Mouse (Mus musculus): ENCODE measurements around the gene Ifnab. TPM values are rescaled to one million over a fixed set of nuclear protein-coding genes. Genes with fewer than 3 reads are reported as not detected.

Ifnab gene
- total RNA-seq (2021): not detected
- long read RNA-seq, experiment 1: 0 reads
- long read RNA-seq, experiment 2: 0 reads

DNA sequence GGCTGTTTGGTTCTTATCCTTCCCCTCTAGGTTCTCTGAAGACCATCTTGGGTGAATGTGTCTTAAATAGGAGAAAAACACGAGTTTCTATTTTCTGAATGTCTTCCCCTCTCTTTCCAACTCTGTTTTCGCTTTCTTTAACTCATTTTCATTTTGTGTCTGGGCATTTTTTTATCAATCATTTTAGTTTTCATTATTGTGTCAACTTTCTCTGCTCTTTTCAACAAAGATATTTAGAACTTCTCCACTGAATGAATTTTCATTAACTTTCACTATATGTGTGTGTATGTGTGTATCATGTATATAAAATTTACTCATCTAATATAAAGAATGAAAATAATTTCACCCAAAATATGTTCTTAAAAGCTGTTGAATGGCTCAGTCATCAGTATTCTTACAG lies at the start of gene Ifnab:
Gene Ifnab, minus strand, starts transcription at position 101 of the 400 bp plus-strand sequence.
- intact Hi-C loops (cut with DNase I; ENCODE audit: low total_unique reads): no loop called here
- no peak for DNase-seq

DNA sequence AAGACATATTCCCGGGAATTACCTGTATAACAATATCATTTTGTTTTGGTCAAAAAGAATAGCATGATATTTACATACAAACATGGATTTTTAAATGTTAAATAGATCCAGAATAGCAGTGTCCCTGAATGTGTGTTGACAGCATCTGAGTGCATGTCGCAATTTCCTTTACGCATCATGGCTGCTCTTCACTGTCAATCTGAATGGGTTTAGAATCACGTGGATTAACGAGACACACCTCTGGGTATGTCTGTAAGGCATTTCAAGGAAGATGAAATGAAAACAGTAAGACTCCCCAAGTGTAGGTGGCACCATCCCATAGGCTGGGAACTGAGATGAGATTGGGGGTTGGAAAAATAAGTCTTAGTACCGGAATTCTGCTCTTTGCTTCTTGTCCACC lies 47.9 kb upstream of the Ifnab start:
- intact Hi-C loops (cut with DNase I; ENCODE audit: low total_unique reads): no loop called here
- DNase-seq: no peak

DNA sequence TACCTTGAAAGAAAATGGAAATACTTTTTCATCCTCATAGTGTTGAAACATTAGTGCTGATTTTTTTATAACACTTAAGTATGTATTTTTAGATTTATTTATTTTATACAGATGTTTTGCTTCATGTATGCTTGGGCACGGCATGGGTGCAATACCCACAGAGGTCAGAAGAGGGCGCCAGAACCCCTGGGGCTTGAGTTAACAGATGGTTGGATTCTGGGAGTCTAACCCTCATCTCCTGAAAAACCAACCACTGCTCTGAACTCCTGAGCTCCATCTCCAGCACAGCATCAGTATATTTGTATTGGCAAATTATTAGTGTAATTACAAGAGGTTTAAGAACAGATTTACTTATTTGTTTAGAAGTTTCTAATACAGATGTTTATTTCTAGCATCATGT lies 47.3 kb upstream of the Ifnab start:
- intact Hi-C loops (cut with DNase I; ENCODE audit: low total_unique reads): no loop called here
- DNase-seq: peak; percentile 60

DNA sequence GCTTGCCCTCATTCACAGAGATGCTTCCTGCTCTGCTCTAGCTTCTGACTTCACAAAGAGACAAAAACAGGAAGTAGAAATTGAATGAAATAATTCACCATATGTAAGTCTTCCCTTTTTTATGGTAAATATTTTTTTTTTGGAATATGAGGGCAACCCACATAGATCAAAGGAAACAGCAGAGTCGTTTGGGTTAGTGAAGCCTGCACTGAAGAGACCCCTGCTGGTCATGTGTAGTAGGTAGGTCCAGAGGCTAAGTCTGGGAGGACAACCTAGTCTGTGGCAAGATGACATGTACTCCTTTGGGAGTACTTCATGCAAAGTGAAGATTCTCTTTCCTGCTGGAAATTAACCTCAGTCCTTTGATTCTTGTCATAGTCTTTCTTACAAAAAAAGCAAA lies 36.2 kb upstream of the Ifnab start:
- intact Hi-C loops (cut with DNase I; ENCODE audit: low total_unique reads): loop anchor here (2.0 kb wide), 1 partner anchor 33 kb away; no protein-coding TSS in a partner anchor
- no peak for DNase-seq

DNA sequence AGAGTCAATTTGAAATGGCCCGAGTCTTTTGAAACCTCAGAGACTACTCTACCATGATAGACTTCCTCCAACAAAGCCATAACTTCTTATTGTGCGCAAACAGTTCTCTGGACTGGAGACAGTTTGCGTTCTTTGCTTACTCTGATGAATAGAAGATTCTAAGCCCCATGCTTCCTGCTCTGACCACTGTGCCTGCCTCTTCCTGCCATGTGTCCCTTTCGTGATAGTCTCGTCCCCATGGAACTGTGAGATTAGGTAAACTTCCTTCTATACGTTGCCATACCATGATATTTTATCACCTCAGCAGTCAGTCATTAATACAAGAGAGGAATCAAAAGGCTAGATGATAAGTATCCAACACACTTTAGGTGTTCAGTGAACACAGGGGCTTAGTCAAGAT lies 35.6 kb upstream of the Ifnab start:
- DNase-seq: no peak
- intact Hi-C loops (cut with DNase I; ENCODE audit: low total_unique reads): loop anchor here (2.0 kb wide), 1 partner anchor 32 kb away; no protein-coding TSS in a partner anchor

DNA sequence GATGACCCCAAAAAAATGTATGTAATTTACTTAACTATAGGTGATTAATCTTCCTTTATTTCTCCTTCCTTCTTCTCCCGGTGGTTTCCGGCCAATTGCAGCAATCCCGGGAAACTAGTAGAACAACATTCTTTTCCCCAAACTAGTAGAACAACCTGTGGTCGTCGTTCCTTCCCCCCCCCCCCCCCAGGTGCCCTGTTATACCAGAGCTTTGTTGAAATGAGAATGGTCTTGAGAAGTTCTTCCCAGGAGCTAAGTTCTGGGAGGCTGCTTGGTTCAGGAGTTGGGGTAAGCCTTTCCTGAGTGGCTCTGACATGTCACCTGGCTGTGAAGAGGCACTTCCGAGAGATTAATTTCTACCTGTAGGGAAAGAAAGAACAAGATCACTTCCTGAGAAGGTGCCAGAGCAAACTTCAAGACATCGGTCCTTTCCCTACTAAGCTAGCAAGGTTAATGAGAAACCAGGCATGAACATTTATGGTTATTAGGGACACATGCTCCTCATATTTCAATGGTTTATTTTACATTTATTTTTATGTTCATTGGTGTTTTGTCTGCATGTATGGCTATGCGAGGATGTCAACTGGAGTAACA lies 32.4 kb upstream of the Ifnab start:
- DNase-seq: no peak
- intact Hi-C loops (cut with DNase I; ENCODE audit: low total_unique reads): no loop called here

DNA sequence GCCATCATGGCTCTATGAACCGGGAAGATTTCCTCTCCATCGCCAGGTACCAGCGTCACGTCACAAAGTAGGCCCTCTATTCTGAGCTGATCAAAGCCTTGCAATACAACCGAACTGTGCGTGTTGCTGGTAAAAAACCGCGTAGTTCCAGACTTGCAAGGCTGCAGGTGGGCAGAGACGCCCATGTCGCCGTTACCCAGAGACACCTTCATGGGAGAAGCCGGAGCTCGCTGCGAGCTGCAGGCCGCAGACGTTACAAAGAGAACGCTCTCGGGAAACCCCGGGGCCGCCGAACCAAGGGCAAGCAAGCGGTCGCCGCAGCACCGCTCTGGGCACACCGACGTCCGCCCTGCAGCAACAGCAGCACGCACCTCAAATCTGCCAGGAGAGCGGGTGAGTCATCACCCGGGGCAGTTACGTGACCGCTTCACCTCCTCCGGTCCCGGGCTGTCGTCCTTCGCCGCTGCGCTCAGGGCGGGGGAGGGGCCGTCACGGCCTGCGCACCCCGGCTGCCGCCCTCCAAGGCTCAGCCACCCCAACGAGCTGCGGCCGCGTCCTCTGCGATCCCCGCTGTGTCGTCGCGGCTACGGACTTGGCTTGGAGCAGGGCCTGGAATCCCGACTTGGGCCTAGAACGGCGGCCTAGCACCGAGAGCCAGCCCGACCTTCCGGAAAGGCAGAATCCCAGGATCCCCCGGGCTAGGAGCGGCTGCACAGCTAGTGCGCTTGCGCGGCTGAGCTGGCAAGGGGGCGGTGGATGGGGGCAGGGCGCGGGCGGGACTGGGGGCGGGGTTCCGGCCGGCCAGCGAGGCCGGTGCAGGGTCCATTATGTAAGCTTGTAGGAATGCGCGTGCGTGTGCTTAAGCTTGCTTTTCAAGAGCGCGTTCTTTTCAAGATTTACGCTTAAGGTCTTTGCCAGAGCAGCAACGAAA lies 30.9 kb upstream of the Ifnab start, which contains the start of the genes Gm26566 and Klhl9:
Gene Gm26566, plus strand, starts transcription at position 15 of the 931 bp plus-strand sequence.
Gene Klhl9, minus strand, starts transcription at position 675 of the 931 bp plus-strand sequence.
- intact Hi-C loops (cut with DNase I; ENCODE audit: low total_unique reads): no loop called here
- peak; percentile 95 for DNase-seq

DNA sequence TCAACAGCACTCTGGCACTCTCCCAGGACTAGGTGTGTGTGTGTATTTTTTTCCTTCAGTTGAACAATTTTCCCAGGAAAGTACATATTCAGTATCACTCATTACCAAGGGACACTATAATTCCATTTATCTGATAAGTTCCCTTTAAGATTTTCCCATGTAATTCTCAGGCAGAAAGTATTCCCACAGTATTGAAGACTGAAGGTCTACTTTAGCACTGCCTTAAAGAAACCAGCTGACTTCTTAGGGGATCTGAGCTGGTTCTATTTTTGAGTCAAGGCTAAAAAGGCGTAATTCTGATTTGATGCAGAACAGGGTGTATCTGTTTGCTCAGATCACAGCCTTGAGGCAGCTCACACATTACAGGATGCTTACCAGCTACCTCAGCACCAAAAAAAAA lies 27.6 kb upstream of the Ifnab start:
- DNase-seq: no peak
- intact Hi-C loops (cut with DNase I; ENCODE audit: low total_unique reads): no loop called here

DNA sequence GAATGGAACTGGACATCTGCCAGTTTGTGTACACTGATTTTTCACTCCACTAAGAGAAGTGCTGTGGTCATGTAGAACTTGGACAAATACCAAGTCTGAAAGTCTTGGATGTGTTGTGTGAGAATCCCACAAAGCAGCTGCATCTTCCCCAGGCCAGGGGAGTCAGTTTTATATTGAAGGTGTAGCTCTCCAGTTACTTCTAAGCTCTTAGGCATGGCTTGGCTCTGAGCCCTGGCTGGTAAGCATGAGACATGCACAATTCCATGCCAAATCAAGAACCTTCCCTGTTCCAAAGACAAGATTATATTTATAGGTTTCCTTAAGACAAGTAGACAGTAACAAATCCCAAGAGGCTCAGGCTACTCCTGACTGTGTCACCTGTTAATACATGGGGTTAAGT lies 23.9 kb upstream of the Ifnab start:
- peak; percentile 61 for DNase-seq
- intact Hi-C loops (cut with DNase I; ENCODE audit: low total_unique reads): no loop called here

DNA sequence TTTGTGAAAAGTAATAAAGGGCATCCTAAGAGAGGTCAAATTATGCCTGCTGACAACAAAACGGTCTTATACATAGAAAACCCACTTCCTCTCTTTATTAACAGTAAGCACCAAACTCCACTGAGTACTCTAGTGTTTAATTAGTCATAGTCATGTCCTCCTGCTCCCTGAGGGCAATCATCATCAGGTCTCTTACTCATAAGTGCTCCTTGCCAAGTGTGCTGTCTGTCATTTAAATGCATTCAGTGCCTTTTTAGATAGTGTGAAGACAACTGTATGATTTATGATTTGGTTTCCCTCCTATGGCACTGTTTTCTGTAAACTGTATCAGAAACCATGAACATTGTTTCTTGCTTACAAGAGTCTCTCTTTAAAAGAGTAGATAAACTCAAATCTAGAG lies 23.1 kb upstream of the Ifnab start:
- intact Hi-C loops (cut with DNase I; ENCODE audit: low total_unique reads): no loop called here

DNA sequence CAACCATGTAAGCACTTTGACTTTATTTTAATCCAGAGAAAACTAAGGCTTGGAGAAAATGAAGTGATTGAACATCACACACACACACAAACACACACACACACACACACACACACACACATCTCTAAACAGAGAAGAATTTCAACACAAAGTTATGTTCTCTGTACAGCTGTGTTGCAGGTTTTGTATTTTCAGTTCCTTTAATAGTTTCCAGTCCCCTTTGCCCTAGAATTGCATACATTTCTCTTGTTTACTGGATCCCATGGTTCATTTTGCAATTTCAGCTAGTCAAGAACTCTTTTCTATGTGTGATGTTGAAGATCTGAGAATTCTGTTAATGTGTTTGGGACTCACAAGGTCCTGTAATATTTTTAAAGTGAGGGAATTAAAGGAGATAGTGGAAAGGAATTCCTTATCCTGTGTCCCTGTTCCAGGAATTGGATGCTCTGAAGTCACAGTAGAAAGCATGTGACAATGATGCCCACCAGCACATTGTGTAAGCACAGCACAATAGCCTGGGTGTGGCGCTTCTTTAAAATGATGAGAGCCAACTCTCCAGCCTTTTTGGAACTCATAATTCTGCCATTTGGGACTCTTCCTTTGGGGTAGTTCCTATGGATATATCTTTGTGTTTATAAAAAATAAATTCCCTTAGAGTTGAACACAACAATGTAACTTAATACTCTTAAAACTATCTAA lies 16.1 kb upstream of the Ifnab start:
- DNase-seq: no peak
- intact Hi-C loops (cut with DNase I; ENCODE audit: low total_unique reads): no loop called here

More for the DNA sequence above, 23.1 kb upstream of the Ifnab start:
- DNase-seq: no peak

DNA sequence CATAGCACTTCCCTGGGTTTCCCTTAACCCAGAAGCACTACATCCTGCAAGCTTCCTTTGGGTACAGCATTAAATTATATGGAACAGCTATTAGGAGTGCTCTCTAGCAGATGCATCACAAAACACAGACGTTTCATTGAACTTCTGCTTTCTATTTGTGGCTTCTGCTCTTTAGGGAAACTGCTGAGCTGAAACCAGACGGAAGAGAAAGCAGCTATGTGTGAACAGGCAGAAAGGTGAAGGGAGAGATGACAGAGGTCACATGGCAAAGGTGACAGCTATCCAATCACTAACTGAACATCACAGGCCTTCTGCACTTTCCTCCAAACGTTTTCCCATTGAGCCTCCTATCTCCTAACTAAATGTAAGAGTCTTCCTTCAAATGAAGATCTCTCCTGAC lies 14.8 kb upstream of the Ifnab start:
- DNase-seq: no peak
- intact Hi-C loops (cut with DNase I; ENCODE audit: low total_unique reads): no loop called here

DNA sequence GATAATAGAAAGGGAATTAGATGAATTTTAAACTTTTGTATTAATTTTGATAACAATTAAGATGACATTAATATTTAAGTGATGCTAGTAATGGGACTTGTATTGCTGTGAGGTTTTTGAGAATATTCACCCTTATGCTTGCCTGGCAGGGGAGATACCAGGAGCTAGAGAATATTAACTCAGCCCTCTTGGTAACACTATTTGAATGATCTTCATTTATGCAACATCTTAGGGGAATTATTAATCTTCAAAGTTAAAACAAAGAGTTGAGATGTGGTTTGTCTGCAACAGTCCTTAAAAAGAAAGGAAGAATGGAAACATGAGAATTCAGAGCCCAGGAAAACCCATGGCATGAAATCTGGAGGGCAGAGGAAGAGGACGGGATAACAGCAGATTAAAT lies 8.1 kb upstream of the Ifnab start:
- intact Hi-C loops (cut with DNase I; ENCODE audit: low total_unique reads): loop anchor here (5.0 kb wide), 1 partner anchor 43 kb away; no protein-coding TSS in a partner anchor
- DNase-seq: no peak

DNA sequence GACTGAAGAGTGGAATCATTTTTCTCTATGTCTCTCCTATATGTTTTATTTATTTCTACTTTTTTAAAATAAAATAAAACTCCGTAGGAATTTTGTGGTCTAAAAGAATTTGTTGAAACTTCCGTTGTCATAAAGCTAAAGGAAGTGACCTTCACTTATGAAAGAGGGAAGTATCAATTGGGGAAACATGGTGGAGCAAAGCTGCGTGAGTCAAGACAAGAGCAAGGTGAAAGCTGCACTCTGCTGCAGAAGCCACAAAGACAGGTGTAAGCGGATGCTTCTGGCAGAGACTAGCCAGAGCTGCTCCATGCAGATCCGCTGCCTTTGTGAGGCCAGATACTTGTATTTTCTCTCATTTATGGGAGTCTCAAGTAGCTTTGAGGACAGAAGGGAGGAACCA lies 7.6 kb upstream of the Ifnab start:
- no peak for DNase-seq
- intact Hi-C loops (cut with DNase I; ENCODE audit: low total_unique reads): loop anchor here (5.0 kb wide), 1 partner anchor 44 kb away; no protein-coding TSS in a partner anchor

DNA sequence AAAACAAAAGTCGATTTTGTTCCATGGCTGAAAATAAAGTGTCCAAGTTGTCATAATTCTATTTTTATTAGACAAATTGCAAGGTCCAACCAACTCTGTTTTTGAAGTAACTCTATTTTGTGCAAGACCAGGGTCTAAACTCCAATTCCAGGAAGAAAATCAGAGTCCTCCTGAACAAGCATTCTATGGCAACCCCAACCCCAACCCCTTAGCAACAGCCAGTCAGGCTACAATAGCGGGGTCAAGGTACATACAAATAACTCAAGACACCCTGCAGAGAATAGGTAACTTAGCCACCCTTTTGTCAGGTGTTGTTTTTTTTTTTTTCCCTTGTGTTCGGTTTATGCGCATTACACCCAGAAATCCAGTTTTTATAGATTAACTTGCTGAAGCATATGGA lies 6.6 kb upstream of the Ifnab start:
- DNase-seq: no peak
- intact Hi-C loops (cut with DNase I; ENCODE audit: low total_unique reads): loop anchor here (5.0 kb wide), 1 partner anchor 45 kb away; no protein-coding TSS in a partner anchor

DNA sequence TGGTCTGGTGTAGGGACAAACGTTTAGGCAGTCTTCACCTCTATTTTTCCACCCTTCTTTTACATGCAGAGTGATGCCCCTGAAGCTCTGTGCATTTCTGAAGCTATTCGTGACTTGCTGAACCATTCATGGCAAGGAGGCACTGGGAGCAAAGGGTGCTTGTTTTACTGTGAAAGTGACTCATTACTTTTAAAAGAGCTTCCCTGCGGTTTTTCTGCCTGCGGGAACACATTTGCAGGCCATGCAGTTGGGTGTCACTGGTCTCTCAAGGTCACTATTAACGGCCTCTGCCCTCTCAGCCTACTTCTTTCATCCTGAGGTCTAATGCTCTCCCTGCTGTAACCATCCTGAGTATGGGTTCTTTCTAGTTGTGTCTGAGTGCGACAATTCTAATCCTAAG lies 5.9 kb upstream of the Ifnab start:
- intact Hi-C loops (cut with DNase I; ENCODE audit: low total_unique reads): loop anchor here (5.0 kb wide), 1 partner anchor 45 kb away; no protein-coding TSS in a partner anchor
- DNase-seq: no peak

DNA sequence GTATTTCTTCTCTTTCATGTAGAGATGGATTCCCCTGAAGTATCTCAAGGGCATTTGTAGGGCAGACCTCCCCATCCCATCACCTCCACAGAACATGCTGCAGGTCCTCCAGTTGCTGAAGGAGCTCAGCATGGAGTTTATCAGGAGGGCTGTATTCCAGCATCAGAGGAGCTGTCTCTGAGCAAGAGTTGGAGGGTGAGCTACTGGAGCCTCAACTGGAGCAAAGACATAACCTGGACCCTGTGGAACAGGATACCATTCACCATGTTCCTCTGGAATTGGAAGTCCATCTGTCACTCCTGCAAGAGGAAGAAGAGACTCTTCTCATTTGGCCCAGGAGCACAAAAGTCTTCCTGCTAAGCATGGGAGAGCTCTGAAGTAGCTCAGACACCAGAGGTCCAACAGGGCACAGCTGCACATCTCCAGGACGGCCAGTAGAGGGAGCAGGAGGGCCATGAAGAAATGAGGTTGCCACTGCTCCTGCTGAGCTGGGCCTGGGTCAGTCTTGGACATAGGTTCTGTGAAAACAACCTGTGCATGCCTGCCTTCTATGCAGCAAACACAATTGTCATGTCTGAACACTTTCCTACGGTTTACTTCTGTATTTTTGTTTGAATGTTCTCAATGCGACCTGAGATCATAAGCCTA lies 5.2 kb upstream of the Ifnab start:
- peak; percentile 66 for DNase-seq
- intact Hi-C loops (cut with DNase I; ENCODE audit: low total_unique reads): loop anchor here (5.0 kb wide), 1 partner anchor 46 kb away; no protein-coding TSS in a partner anchor

DNA sequence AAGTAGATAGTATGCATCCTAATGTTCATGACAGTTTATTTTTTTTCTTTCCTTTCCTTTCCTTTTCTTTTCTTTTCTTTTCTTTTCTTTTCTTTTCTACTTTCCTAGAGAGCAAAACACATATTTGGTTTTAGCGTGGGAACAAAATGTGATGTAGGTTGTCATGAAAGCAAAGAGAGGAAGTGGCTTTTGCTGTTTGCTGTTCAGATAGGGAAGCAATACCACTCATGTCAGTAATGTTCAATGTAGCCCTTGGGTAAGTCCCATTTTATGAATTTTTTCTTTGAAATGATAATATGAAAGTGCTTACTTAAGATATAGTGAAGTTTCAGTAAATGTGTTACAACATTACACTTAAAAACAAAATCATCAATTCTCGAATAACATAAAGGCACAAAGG lies 2.2 kb upstream of the Ifnab start:
- intact Hi-C loops (cut with DNase I; ENCODE audit: low total_unique reads): no loop called here
- no peak for DNase-seq

DNA sequence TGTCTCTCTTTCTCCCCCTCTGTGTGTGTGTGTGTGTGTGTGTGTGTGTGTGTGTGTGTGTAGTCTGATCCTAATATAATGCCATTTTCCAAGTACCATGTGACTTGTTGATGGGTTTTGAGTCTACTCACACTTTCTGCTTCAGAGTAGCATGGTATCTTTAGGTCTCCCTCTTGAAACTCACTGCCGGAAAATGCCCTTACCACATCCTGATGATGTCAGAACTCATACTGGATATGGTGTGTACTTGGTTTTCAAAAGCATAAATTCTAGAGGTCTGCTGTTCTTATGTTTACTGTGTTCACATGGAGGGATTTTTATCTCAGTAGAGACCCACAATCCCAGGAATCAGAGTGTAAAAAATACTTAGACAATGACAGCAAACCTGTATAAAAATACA lies 1.4 kb upstream of the Ifnab start:
- no peak for DNase-seq
- intact Hi-C loops (cut with DNase I; ENCODE audit: low total_unique reads): no loop called here
